In genomic region chr5:23850345-23851159, GRCm38 (mm10) we compare ENCODE assay signal across 7 mouse cellular contexts. TPM values are rescaled to one million over a fixed set of nuclear protein-coding genes. Genes with fewer than 3 reads are reported as not detected.
DNase-seq lines count a peak whose midpoint lies in the region; ATAC-seq and TF ChIP-seq lines count a peak whose summit lies in the region.

No protein-coding gene starts in this region.

- peaks cover 6% of the 10 kb centered on the region for H3K4me1 ChIP-seq in embryonic facial prominence, embryonic 12.5 days
- no peaks in the 10 kb centered on the region for H3K4me1 ChIP-seq in limb, embryonic 11.5 days (ENCODE audit: control insufficient read depth, insufficient read depth, low read length)
- peaks cover 17% of the 10 kb centered on the region for H3K4me1 ChIP-seq in midbrain, embryonic 13.5 days (replicated peaks)
- no peaks in the 10 kb centered on the region for H3K4me1 ChIP-seq in small intestine, adult 2 months (ENCODE audit: control insufficient read depth, insufficient read depth, insufficient read length, low read length)

- TF ChIP-seq POLR2A in small intestine, adult 2 months (IDR thresholded peaks at IDR 0.05; ENCODE audit: low read depth, low read length), result peak; percentile 47; the same call in 1 of the 2 replicates

- peak overlapping the region; percentile 78 for H3K9ac ChIP-seq in embryonic facial prominence, embryonic 12.5 days
- peak overlapping the region; percentile 86 for H3K9ac ChIP-seq in limb, embryonic 11.5 days (ENCODE audit: low read length)
- H3K9ac ChIP-seq in midbrain, embryonic 13.5 days (replicated peaks), result peak overlapping the region; percentile 73

- peak; percentile 64 for TF ChIP-seq CTCF in small intestine, adult 2 months (IDR thresholded peaks at IDR 0.05; ENCODE audit: extremely low read depth, insufficient read length, insufficient replicate concordance, low read depth, low read length)

- H3K36me3 ChIP-seq in embryonic facial prominence, embryonic 12.5 days, result peaks cover 36% of the 10 kb centered on the region
- peaks cover 16% of the 10 kb centered on the region for H3K36me3 ChIP-seq in limb, embryonic 11.5 days (ENCODE audit: control insufficient read depth, insufficient read depth, low read length)
- H3K36me3 ChIP-seq in midbrain, embryonic 13.5 days, result peaks cover 34% of the 10 kb centered on the region
- H3K36me3 ChIP-seq in small intestine, adult 2 months (ENCODE audit: control insufficient read depth, insufficient read depth, low read length), result peaks cover 11% of the 10 kb centered on the region

- no peaks in the 10 kb centered on the region for H3K9me3 ChIP-seq in embryonic facial prominence, embryonic 12.5 days
- H3K9me3 ChIP-seq in limb, embryonic 11.5 days (ENCODE audit: control insufficient read depth, low read length), result no peaks in the 10 kb centered on the region
- H3K9me3 ChIP-seq in midbrain, embryonic 13.5 days, result no peaks in the 10 kb centered on the region

- WGBS in embryonic facial prominence, embryonic 12.5 days, result under 1% methylated on average over 60 of the region's 61 CpGs
- WGBS in limb, embryonic 11.5 days, result under 1% methylated on average over 60 of the region's 61 CpGs
- whole genome bisulfite sequencing in midbrain, embryonic 13.5 days, result under 1% methylated on average over 61 of the region's 61 CpGs
- under 1% methylated on average over 61 of the region's 61 CpGs for WGBS in small intestine, adult 2 months

- ATAC-seq in embryonic facial prominence, embryonic 12.5 days (ENCODE audit: insufficient number of reproducible peaks, insufficient read depth, low FRiP score, low TSS enrichment), result peak; percentile 97
- peak; percentile 93 for ATAC-seq in limb, embryonic 11.5 days (ENCODE audit: insufficient number of reproducible peaks, low FRiP score, low TSS enrichment, low read depth)
- ATAC-seq in midbrain, embryonic 13.5 days, result peak; percentile 99

- peak; percentile 95 for DNase-seq in adrenal gland, postnatal 25 days
- DNase-seq in heart, adult 18-20 months, result peak; percentile 93 to 95
- DNase-seq in kidney, adult 18-20 months, result peak; percentile 93
- DNase-seq in limb, embryonic 11.5 days (ENCODE audit: low spot score), result peak; percentile 96

- peak overlapping the region; percentile 76 for H3K4me2 ChIP-seq in embryonic facial prominence, embryonic 12.5 days (replicated peaks)
- H3K4me2 ChIP-seq in limb, embryonic 11.5 days (ENCODE audit: low read depth, severe bottlenecking), result peak overlapping the region; percentile 72
- H3K4me2 ChIP-seq in midbrain, embryonic 13.5 days (replicated peaks), result peak overlapping the region; percentile 84

- H3K27me3 ChIP-seq in embryonic facial prominence, embryonic 12.5 days, result no peaks in the 10 kb centered on the region
- H3K27me3 ChIP-seq in limb, embryonic 11.5 days (ENCODE audit: control insufficient read depth, insufficient read depth, low read length), result no peaks in the 10 kb centered on the region
- H3K27me3 ChIP-seq in midbrain, embryonic 13.5 days, result no peaks in the 10 kb centered on the region
- H3K27me3 ChIP-seq in small intestine, adult 2 months (ENCODE audit: control insufficient read depth, insufficient read depth, low read length), result no peaks in the 10 kb centered on the region

- H3K27ac ChIP-seq in embryonic facial prominence, embryonic 12.5 days, result 0 out of 2 replicates have a peak overlapping the region, but pooled peaks have one; percentile 12
- H3K27ac ChIP-seq in limb, embryonic 11.5 days (replicated peaks; ENCODE audit: low read depth, low read length), result 0 out of 2 replicates have a peak overlapping the region, but pooled peaks have one; percentile 33
- H3K27ac ChIP-seq in midbrain, embryonic 13.5 days, result peak overlapping the region; percentile 48
- peak overlapping the region; percentile 22 for H3K27ac ChIP-seq in small intestine, adult 2 months (ENCODE audit: insufficient read depth, low read depth, low read length)

- peak overlapping the region; percentile 76 for H3K4me3 ChIP-seq in embryonic facial prominence, embryonic 12.5 days
- peak overlapping the region; percentile 78 for H3K4me3 ChIP-seq in limb, embryonic 11.5 days (ENCODE audit: low read depth, low read length)
- peak overlapping the region; percentile 83 for H3K4me3 ChIP-seq in midbrain, embryonic 13.5 days (replicated peaks)
- peak overlapping the region; percentile 81 for H3K4me3 ChIP-seq in small intestine, adult 2 months (ENCODE audit: low read depth, low read length)

RNA-seq across cellular contexts. Expression of gene Tomm7, which starts 6.6 kb away (rescaled TPM):
- total RNA-seq in adrenal gland, postnatal 25 days (2021), result 99.7 and 118 TPM in 2 replicates
- polyA plus RNA-seq in embryonic facial prominence, embryonic 12.5 days (2016; fragmentation: Nextera tagmentation; extraction: Ambion mirVana), result 111 and 118 TPM in 2 replicates
- 100 to 1,000 TPM; 110 to 111 TPM for total RNA-seq in heart, adult 18-20 months (2021)
- polyA plus RNA-seq in limb, embryonic 11.5 days (2014; fragmentation: Nextera tagmentation; extraction: Ambion mirVana), result 145 and 153 TPM in 2 replicates
- 109 and 112 TPM in 2 replicates for polyA plus RNA-seq in midbrain, embryonic 13.5 days (2015; fragmentation: Nextera tagmentation; extraction: Ambion mirVana)
- 4.0 and 10.7 TPM in 2 replicates for polyA plus RNA-seq in small intestine, adult 2 months (2012; rRNA removed)

Comparison
In these comparisons a context has a peak if more than half of its experiments do, and no peak if none do; other contexts are left out.
1. Peak in every context shown above with its lines: DNase-seq, ATAC-seq, H3K4me3 ChIP-seq and H3K27ac ChIP-seq.